Mouse (Mus musculus): ENCODE data around the gene Phf21b.
A peak's percentile ranks its signal among the peaks of the same experiment; 100 is the strongest.

DNA sequence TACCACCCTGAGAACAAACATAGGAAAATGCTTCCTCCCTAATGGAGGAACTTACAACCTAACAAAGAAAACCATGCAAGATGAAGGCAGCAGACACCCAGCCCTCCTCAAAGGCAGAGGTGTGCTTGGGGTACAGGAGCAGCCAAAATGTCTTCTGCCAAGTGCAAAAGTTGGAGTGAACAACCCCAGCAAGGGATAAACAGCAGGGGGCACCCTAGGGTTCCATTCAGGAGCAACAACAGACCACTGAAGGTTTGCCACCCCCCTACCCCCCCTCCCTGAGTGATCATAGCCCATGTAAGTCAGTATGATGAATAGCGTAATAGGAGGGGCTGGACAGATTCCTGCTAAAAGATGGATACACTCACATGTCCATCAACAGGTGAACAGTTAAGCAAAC, 5.5 kb downstream of the Phf21b start:
- TF ChIP-seq CTCF (IDR thresholded peaks at IDR 0.05; ENCODE audit: extremely low read depth, insufficient read length, insufficient replicate concordance, low read depth, low read length): peak; percentile 18; the same call in 1 of the 2 replicates
- TF ChIP-seq POLR2A (IDR thresholded peaks at IDR 0.05; ENCODE audit: low read depth, low read length): no peak

Measured in small intestine, adult 2 months (tissue).